Mouse (Mus musculus) lung, postnatal 0 days (tissue): ENCODE data around the gene Thpo.

Experiments used
- CTCF ChIP-seq: IDR thresholded peaks from 2 replicates; pipeline ENCODE4 v1.5.1; 2016; ENCODE audit warnings: antibody characterized with exemption, mild to moderate bottlenecking
- EP300 ChIP-seq: IDR thresholded peaks from 2 replicates; pipeline ENCODE4 v1.6.1; 2016; ENCODE audit warnings: antibody characterized with exemption, mild to moderate bottlenecking, control low read depth

GRCm38 (mm10) chr16:20724338-20724748, 10.0 kb downstream of the Thpo start:
- TF ChIP-seq CTCF (peak; percentile 97), EP300 (no peak)
